Mouse (Mus musculus): Measurements from ENCODE around the gene Tlnrd1. TPM values are rescaled to one million over a fixed set of nuclear protein-coding genes. Genes with fewer than 3 reads are reported as not detected.

Gene Tlnrd1
- total and polyA plus RNA-seq, 2 experiments from 2014 or later = 9.1 to 54.0 TPM

GRCm38 (mm10) chr7:83884921-83885532, 922 bp upstream of the Tlnrd1 start:
- Histone ChIP-seq H3K27me3 (ENCODE audit: insufficient read depth, low read length) (no peaks in the 10 kb centered on the region), H3K4me2 (ENCODE audit: low read depth, low read length) (peak overlapping the region; percentile 72), H3K36me3 (ENCODE audit: insufficient read depth, low read length) (no peaks in the 10 kb centered on the region), H3K9ac (replicated peaks; ENCODE audit: low read length) (peak overlapping the region; percentile 83; the same call in 1 of the 2 replicates), H3K4me3 (ENCODE audit: low read length) (peak overlapping the region; percentile 82), H3K9me3 (ENCODE audit: low read length) (no peaks in the 10 kb centered on the region), H3K27ac (peak overlapping the region; percentile 94), H3K4me1 (ENCODE audit: insufficient read depth, low read length) (peaks cover 22% of the 10 kb centered on the region)
- no peak for TF ChIP-seq CTCF (IDR thresholded peaks at IDR 0.05; ENCODE audit: low read depth)
- WGBS = 43% methylated on average over 6 of the region's 6 CpGs
- ATAC-seq (no peak), DNase-seq (ENCODE audit: low spot score) (no peak)

GRCm38 (mm10) chr7:83883276-83884020, 657 bp downstream of the Tlnrd1 start:
- no peaks in the 10 kb centered on the region for H3K9me3 ChIP-seq (ENCODE audit: low read length)
- under 1% methylated on average over 61 of the region's 91 CpGs for whole genome bisulfite sequencing
- no peaks in the 10 kb centered on the region for H3K27me3 ChIP-seq (ENCODE audit: insufficient read depth, low read length)
- H3K27ac ChIP-seq = peak overlapping the region; percentile 94
- peaks cover 29% of the 10 kb centered on the region for H3K4me1 ChIP-seq (ENCODE audit: insufficient read depth, low read length)
- H3K4me2 ChIP-seq (ENCODE audit: low read depth, low read length) = peak overlapping the region; percentile 72
- H3K9ac ChIP-seq (replicated peaks; ENCODE audit: low read length) = peak overlapping the region; percentile 83
- no peak for TF ChIP-seq CTCF (IDR thresholded peaks at IDR 0.05; ENCODE audit: low read depth)
- peak; percentile 72 for ATAC-seq
- peak overlapping the region; percentile 82 for H3K4me3 ChIP-seq (ENCODE audit: low read length)
- peak; percentile 77 for DNase-seq (ENCODE audit: low spot score)
- no peaks in the 10 kb centered on the region for H3K36me3 ChIP-seq (ENCODE audit: insufficient read depth, low read length)

GRCm38 (mm10) chr7:83882633-83883275, 1.4 kb downstream of the Tlnrd1 start:
- H3K36me3 ChIP-seq (ENCODE audit: insufficient read depth, low read length) = peaks cover 2% of the 10 kb centered on the region; the same call in 1 of the 2 replicates
- 27% methylated on average over 46 of the region's 56 CpGs for WGBS
- peak overlapping the region; percentile 82 for H3K4me3 ChIP-seq (ENCODE audit: low read length)
- H3K27me3 ChIP-seq (ENCODE audit: insufficient read depth, low read length) = no peaks in the 10 kb centered on the region
- H3K9ac ChIP-seq (replicated peaks; ENCODE audit: low read length) = peak overlapping the region; percentile 83
- H3K9me3 ChIP-seq (ENCODE audit: low read length) = no peaks in the 10 kb centered on the region
- ATAC-seq (peak; percentile 25), DNase-seq (ENCODE audit: low spot score) (peak; percentile 65)
- H3K4me2 ChIP-seq (ENCODE audit: low read depth, low read length) = peak overlapping the region; percentile 72
- peak overlapping the region; percentile 94 for H3K27ac ChIP-seq
- peaks cover 34% of the 10 kb centered on the region for H3K4me1 ChIP-seq (ENCODE audit: insufficient read depth, low read length)
- TF ChIP-seq CTCF (IDR thresholded peaks at IDR 0.05; ENCODE audit: low read depth) = peak; percentile 9; the same call in 1 of the 2 replicates

- H3K9ac ChIP-seq (replicated peaks; ENCODE audit: low read length) = no peak overlapping the region; the same call in 1 of the 2 replicates
- peaks cover 3% of the 10 kb centered on the region; the same call in 1 of the 2 replicates for H3K36me3 ChIP-seq (ENCODE audit: insufficient read depth, low read length)
- TF ChIP-seq CTCF (IDR thresholded peaks at IDR 0.05; ENCODE audit: low read depth) = no peak
- 92% methylated on average over 35 of the region's 35 CpGs for WGBS
- H3K4me3 ChIP-seq (ENCODE audit: low read length) = peak overlapping the region; percentile 82
- 0 out of 2 replicates have a peak overlapping the region, but pooled peaks have one; percentile 94 for H3K27ac ChIP-seq
- ATAC-seq (no peak), DNase-seq (ENCODE audit: low spot score) (no peak)
- H3K27me3 ChIP-seq (ENCODE audit: insufficient read depth, low read length) = no peaks in the 10 kb centered on the region
- peak overlapping the region; percentile 72 for H3K4me2 ChIP-seq (ENCODE audit: low read depth, low read length)
- peaks cover 34% of the 10 kb centered on the region for H3K4me1 ChIP-seq (ENCODE audit: insufficient read depth, low read length)
- H3K9me3 ChIP-seq (ENCODE audit: low read length) = no peaks in the 10 kb centered on the region
These were observed 1.9 kb downstream of the Tlnrd1 start for GRCm38 (mm10) chr7:83882150-83882632.

- H3K4me3 ChIP-seq (ENCODE audit: low read length) = no peak overlapping the region
- ATAC-seq (peak; percentile 39; the same call in 1 of the 2 replicates), DNase-seq (ENCODE audit: low spot score) (peak; percentile 53)
- no peaks in the 10 kb centered on the region for H3K9me3 ChIP-seq (ENCODE audit: low read length)
- peak overlapping the region; percentile 72 for H3K4me2 ChIP-seq (ENCODE audit: low read depth, low read length)
- H3K36me3 ChIP-seq (ENCODE audit: insufficient read depth, low read length) = peaks cover 3% of the 10 kb centered on the region; the same call in 1 of the 2 replicates
- H3K4me1 ChIP-seq (ENCODE audit: insufficient read depth, low read length) = peaks cover 34% of the 10 kb centered on the region
- H3K9ac ChIP-seq (replicated peaks; ENCODE audit: low read length) = 0 out of 2 replicates have a peak overlapping the region, but pooled peaks have one; percentile 21
- TF ChIP-seq CTCF (IDR thresholded peaks at IDR 0.05; ENCODE audit: low read depth) = no peak
- H3K27ac ChIP-seq = peak overlapping the region; percentile 73
- no peaks in the 10 kb centered on the region for H3K27me3 ChIP-seq (ENCODE audit: insufficient read depth, low read length)
- WGBS = 7% methylated on average over 5 of the region's 5 CpGs
These were observed 5.2 kb downstream of the Tlnrd1 start for GRCm38 (mm10) chr7:83878676-83879448.

- no peaks in the 10 kb centered on the region for H3K27me3 ChIP-seq (ENCODE audit: insufficient read depth, low read length)
- no peak overlapping the region for H3K27ac ChIP-seq
- no peaks in the 10 kb centered on the region for H3K9me3 ChIP-seq (ENCODE audit: low read length)
- no peak overlapping the region for H3K4me3 ChIP-seq (ENCODE audit: low read length)
- H3K4me1 ChIP-seq (ENCODE audit: insufficient read depth, low read length) = peaks cover 26% of the 10 kb centered on the region
- 84% methylated on average over 3 of the region's 3 CpGs for WGBS
- no peak overlapping the region for H3K4me2 ChIP-seq (ENCODE audit: low read depth, low read length)
- ATAC-seq (no peak), DNase-seq (ENCODE audit: low spot score) (no peak)
- H3K36me3 ChIP-seq (ENCODE audit: insufficient read depth, low read length) = peaks cover 3% of the 10 kb centered on the region; the same call in 1 of the 2 replicates
- TF ChIP-seq CTCF (IDR thresholded peaks at IDR 0.05; ENCODE audit: low read depth) = no peak
- no peak overlapping the region for H3K9ac ChIP-seq (replicated peaks; ENCODE audit: low read length)
These were observed 7.0 kb downstream of the Tlnrd1 start for GRCm38 (mm10) chr7:83877088-83877487.
